In the genomic region with DNA sequence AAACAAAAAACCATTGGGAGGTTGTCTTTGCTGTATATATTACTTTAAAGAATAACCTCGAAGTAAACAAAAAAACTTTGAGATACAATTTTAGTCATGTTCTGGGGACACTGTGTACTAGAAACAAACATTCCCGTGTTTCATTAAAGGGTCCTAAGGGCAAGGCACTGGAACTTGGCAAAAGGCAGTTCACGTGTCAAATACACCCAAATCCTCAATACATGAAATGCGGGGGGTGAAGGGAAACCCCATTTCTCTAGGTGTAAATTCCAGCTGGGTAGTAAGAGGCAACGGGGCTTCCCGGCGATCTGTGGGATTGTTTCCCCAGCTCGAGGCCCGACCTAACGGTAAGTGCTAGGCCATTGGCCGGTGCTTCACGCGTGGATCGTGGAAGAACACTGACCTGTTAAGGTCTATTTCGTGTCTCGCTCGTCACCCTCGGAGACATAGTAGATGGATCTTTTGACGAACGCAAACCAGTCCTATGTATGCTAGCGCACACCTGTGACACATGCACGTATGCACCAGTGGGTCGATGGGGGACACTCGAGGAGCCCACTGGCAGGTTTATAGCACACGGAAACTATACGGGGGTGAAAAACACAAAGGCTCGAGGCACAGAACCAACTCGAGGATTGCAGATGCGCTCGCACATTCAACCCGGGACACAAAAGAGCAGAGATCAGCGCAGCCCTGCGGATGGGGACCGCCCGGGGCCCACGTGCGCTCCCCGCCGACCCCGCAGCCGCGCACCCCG, we compare ENCODE assay signal across 8 mouse cellular contexts. TPM values are rescaled to one million over a fixed set of nuclear protein-coding genes. Genes with fewer than 3 reads are reported as not detected.
DNase-seq lines count a peak whose midpoint lies in the region; ATAC-seq and TF ChIP-seq lines count a peak whose summit lies in the region.

No protein-coding gene starts in this region.

- ATAC-seq in forebrain, postnatal 0 days = peak; percentile 73
- peak; percentile 71 for ATAC-seq in hindbrain, embryonic 16.5 days
- peak; percentile 50 for ATAC-seq in megakaryocyte-erythroid progenitor cell, adult 5-6 weeks (replicated peaks; ENCODE audit: low FRiP score, low TSS enrichment, poor library complexity, severe bottlenecking)

- 6% methylated on average over 43 of the region's 43 CpGs for WGBS in cerebellum, adult 2 months
- 5% methylated on average over 42 of the region's 43 CpGs for WGBS in forebrain, postnatal 0 days
- 6% methylated on average over 43 of the region's 43 CpGs for WGBS in hindbrain, embryonic 16.5 days
- WGBS in small intestine, adult 2 months = 3% methylated on average over 43 of the region's 43 CpGs

- no peak for TF ChIP-seq CTCF in cerebellum, adult 2 months (IDR thresholded peaks at IDR 0.05; ENCODE audit: borderline replicate concordance, insufficient read depth, low read depth, low read length)
- no peak for TF ChIP-seq CTCF in forebrain, postnatal 0 days (IDR thresholded peaks at IDR 0.05; ENCODE audit: low read depth)
- TF ChIP-seq CTCF in small intestine, adult 2 months (IDR thresholded peaks at IDR 0.05; ENCODE audit: extremely low read depth, insufficient read length, insufficient replicate concordance, low read depth, low read length) = no peak

- peak overlapping the region; percentile 87 for H3K9ac ChIP-seq in forebrain, postnatal 0 days
- H3K9ac ChIP-seq in hindbrain, embryonic 16.5 days (ENCODE audit: low read depth, low read length) = peak overlapping the region; percentile 98

- H3K27ac ChIP-seq in cerebellum, adult 2 months (ENCODE audit: insufficient read depth, low read length) = peak overlapping the region; percentile 43; the same call in 1 of the 2 replicates
- H3K27ac ChIP-seq in forebrain, postnatal 0 days (ENCODE audit: low read depth, low read length) = peak overlapping the region; percentile 91
- peak overlapping the region; percentile 95 for H3K27ac ChIP-seq in hindbrain, embryonic 16.5 days (ENCODE audit: low read depth, low read length)
- H3K27ac ChIP-seq in small intestine, adult 2 months (ENCODE audit: insufficient read depth, low read depth, low read length) = 0 out of 2 replicates have a peak overlapping the region, but pooled peaks have one; percentile 23

- H3K27me3 ChIP-seq in cerebellum, adult 2 months (ENCODE audit: control insufficient read depth, insufficient read depth, low read length) = no peaks in the 10 kb centered on the region
- H3K27me3 ChIP-seq in forebrain, postnatal 0 days (ENCODE audit: insufficient read depth, low read length) = no peaks in the 10 kb centered on the region
- H3K27me3 ChIP-seq in hindbrain, embryonic 16.5 days (replicated peaks; ENCODE audit: control insufficient read depth, insufficient read depth, low read length) = no peaks in the 10 kb centered on the region
- H3K27me3 ChIP-seq in small intestine, adult 2 months (ENCODE audit: control insufficient read depth, insufficient read depth, low read length) = no peaks in the 10 kb centered on the region

- H3K4me1 ChIP-seq in cerebellum, adult 2 months (ENCODE audit: control insufficient read depth, insufficient read depth, low read length) = no peaks in the 10 kb centered on the region
- peaks cover 13% of the 10 kb centered on the region for H3K4me1 ChIP-seq in forebrain, postnatal 0 days (ENCODE audit: insufficient read depth)
- peaks cover 17% of the 10 kb centered on the region for H3K4me1 ChIP-seq in hindbrain, embryonic 16.5 days (ENCODE audit: control insufficient read depth, insufficient read depth, low read depth, low read length)
- H3K4me1 ChIP-seq in small intestine, adult 2 months (ENCODE audit: control insufficient read depth, insufficient read depth, insufficient read length, low read length) = peaks cover 6% of the 10 kb centered on the region; the same call in 1 of the 2 replicates

- DNase-seq in lung, adult 18-20 months = peak; percentile 14 to 19
- no peak for DNase-seq in lung, postnatal 25 days (ENCODE audit: low spot score)
- peak; percentile 53 to 73 for DNase-seq in cerebellum, adult 2 months
- peak; percentile 72 for DNase-seq in forebrain, postnatal 0 days
- DNase-seq in left cerebral cortex, postnatal 14 days (ENCODE audit: low spot score in 2 of 2) = peak; percentile 35 to 44

- H3K9me3 ChIP-seq in forebrain, postnatal 0 days (ENCODE audit: low read length) = no peaks in the 10 kb centered on the region
- no peaks in the 10 kb centered on the region for H3K9me3 ChIP-seq in hindbrain, embryonic 16.5 days (ENCODE audit: control insufficient read depth, low read length)

- peak overlapping the region; percentile 63 for H3K4me3 ChIP-seq in cerebellum, adult 2 months (replicated peaks; ENCODE audit: insufficient read depth, low read depth, low read length)
- H3K4me3 ChIP-seq in forebrain, postnatal 0 days (ENCODE audit: low read depth, low read length) = peak overlapping the region; percentile 92
- peak overlapping the region; percentile 88 for H3K4me3 ChIP-seq in hindbrain, embryonic 16.5 days (ENCODE audit: low read length)
- H3K4me3 ChIP-seq in small intestine, adult 2 months (ENCODE audit: low read depth, low read length) = peak overlapping the region; percentile 85

- peak; percentile 10; the same call in 1 of the 2 replicates for TF ChIP-seq POLR2A in cerebellum, adult 2 months (IDR thresholded peaks at IDR 0.05; ENCODE audit: borderline replicate concordance, insufficient read depth, low read length)
- no peak for TF ChIP-seq POLR2A in small intestine, adult 2 months (IDR thresholded peaks at IDR 0.05; ENCODE audit: low read depth, low read length)

- peak overlapping the region; percentile 88 for H3K4me2 ChIP-seq in forebrain, postnatal 0 days (ENCODE audit: low read depth)
- H3K4me2 ChIP-seq in hindbrain, embryonic 16.5 days (ENCODE audit: low read length) = peak overlapping the region; percentile 60

- no peaks in the 10 kb centered on the region for H3K36me3 ChIP-seq in forebrain, postnatal 0 days (ENCODE audit: insufficient read depth)
- H3K36me3 ChIP-seq in hindbrain, embryonic 16.5 days (ENCODE audit: control insufficient read depth, insufficient read depth, low read length) = no peaks in the 10 kb centered on the region
- H3K36me3 ChIP-seq in small intestine, adult 2 months (ENCODE audit: control insufficient read depth, insufficient read depth, low read length) = no peaks in the 10 kb centered on the region

- intact Hi-C loops in left cerebral cortex, postnatal 14 days (cut with DNase I) = loop anchor here (2.0 to 10.0 kb wide), 2 partner anchors 49 to 97 kb away; no protein-coding TSS in a partner anchor

RNA-seq across cellular contexts. Expression of a gene that starts 1.0 kb away (rescaled TPM):
- polyA plus RNA-seq in cerebellum, adult 2 months (2012; rRNA removed) = 21.7 and 21.9 TPM in 2 replicates
- total RNA-seq in forebrain, postnatal 0 days (2014; rRNA removed) = 20.0 and 23.7 TPM in 2 replicates
- polyA plus RNA-seq in forebrain, postnatal 0 days (2015; fragmentation: Nextera tagmentation; extraction: Ambion mirVana) = 8.4 and 12.1 TPM in 2 replicates
- polyA plus RNA-seq in hindbrain, embryonic 16.5 days (2015; fragmentation: Nextera tagmentation; extraction: Ambion mirVana) = 12.0 and 13.5 TPM in 2 replicates
- 10 to 100 TPM; 31.6 to 34.6 TPM for total RNA-seq in left cerebral cortex, postnatal 14 days (2021)
- total RNA-seq in megakaryocyte-erythroid progenitor cell, adult 5-6 weeks (2014; fragmentation: Nextera tagmentation) = 17.0 and 22.9 TPM in 2 replicates
- 7.8 and 9.0 TPM in 2 replicates for total RNA-seq in megakaryocyte-erythroid progenitor cell, adult 5-6 weeks (2017)
- polyA plus RNA-seq in small intestine, adult 2 months (2012; rRNA removed) = 5.3 and 12.3 TPM in 2 replicates

Comparison
In these comparisons a context has a peak if more than half of its experiments do, and no peak if none do; other contexts are left out.
1. H3K27ac ChIP-seq: peak in every context shown above with its lines; median percentile 95 in hindbrain, embryonic 16.5 days; 91 in forebrain, postnatal 0 days; 43 in cerebellum, adult 2 months; 23 in small intestine, adult 2 months.